Comparison of ENCODE assay signal across 17 mouse cellular contexts in the genomic region with DNA sequence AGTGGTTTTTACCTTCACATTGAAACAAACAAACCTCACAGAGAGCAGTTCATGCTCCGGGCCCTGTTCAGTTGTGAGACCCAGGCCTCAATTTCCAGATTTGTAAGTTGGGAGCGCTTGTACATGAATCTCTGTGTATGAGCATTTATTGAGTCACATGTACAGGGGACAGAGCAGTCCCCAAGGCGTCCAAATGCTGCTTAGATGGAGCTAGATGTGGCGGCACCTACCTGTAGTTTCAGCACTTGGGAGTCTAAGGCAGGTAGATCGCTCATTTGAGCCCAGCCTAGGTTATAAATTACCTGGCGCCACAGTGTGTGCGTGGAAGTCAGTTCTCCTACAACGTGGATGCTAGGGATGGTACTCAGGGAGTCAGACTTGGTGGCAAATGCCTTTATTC. TPM values are rescaled to one million over a fixed set of nuclear protein-coding genes. Genes with fewer than 3 reads are reported as not detected.
A peak's percentile ranks its signal among the peaks of the same experiment; 100 is the strongest.
DNase-seq lines count a peak whose midpoint lies in the region; ATAC-seq and TF ChIP-seq lines count a peak whose summit lies in the region.
"Had no signal": no experiment of that assay in that cellular context is flagged by ENCODE, and none has a peak within 500 bp of the region (broad histone marks: within the 10 kb centered on the region; RNA-seq: fewer than 3 reads in every experiment).

No protein-coding gene starts in this region.

- no peaks in the 10 kb centered on the region for H3K9me3 ChIP-seq in forebrain, embryonic 10.5 days
- no peaks in the 10 kb centered on the region for H3K9me3 ChIP-seq in forebrain, postnatal 0 days (ENCODE audit: low read length)
- no peaks in the 10 kb centered on the region for H3K9me3 ChIP-seq in liver, embryonic 11.5 days (ENCODE audit: control insufficient read depth, low read length)
- no peaks in the 10 kb centered on the region for H3K9me3 ChIP-seq in MEL (replicated peaks; ENCODE audit: insufficient read depth, low read length)
- H3K9me3 ChIP-seq in liver, embryonic 14.5 days (ENCODE audit: control insufficient read depth, low read length) = no peaks in the 10 kb centered on the region
- H3K9me3 ChIP-seq in midbrain, embryonic 16.5 days (replicated peaks; ENCODE audit: control insufficient read depth, low read length, poor library complexity, severe bottlenecking) = no peaks in the 10 kb centered on the region
- H3K9me3 ChIP-seq: forebrain, embryonic 13.5 days; midbrain, embryonic 12.5 days had no signal

- ATAC-seq in forebrain, postnatal 0 days = no peak
- ATAC-seq in liver, embryonic 11.5 days (replicated peaks; ENCODE audit: low FRiP score) = peak; percentile 1; the same call in 1 of the 2 replicates
- peak; percentile 0; the same call in 1 of the 2 replicates for ATAC-seq in liver, embryonic 14.5 days (ENCODE audit: insufficient read depth)
- ATAC-seq in midbrain, embryonic 16.5 days = no peak

- H3K79me2 ChIP-seq in MEL (ENCODE audit: control insufficient read depth, insufficient read depth, low read length, poor library complexity) = peaks cover 41% of the 10 kb centered on the region

- no peak overlapping the region for H3K4me3 ChIP-seq in forebrain, embryonic 10.5 days
- H3K4me3 ChIP-seq in forebrain, postnatal 0 days (ENCODE audit: low read depth, low read length) = no peak overlapping the region
- H3K4me3 ChIP-seq in liver, embryonic 11.5 days (ENCODE audit: low read depth, low read length) = peak overlapping the region; percentile 16
- no peak overlapping the region for H3K4me3 ChIP-seq in MEL (ENCODE audit: control insufficient read depth in 1 of 2, insufficient read depth in 1 of 2, low read depth in 2 of 2, low read length in 2 of 2)
- H3K4me3 ChIP-seq in liver, embryonic 14.5 days (ENCODE audit: insufficient read depth in 1 of 2, low read depth in 2 of 2, low read length in 2 of 2) = peak overlapping the region; percentile 25 to 66
- H3K4me3 ChIP-seq in midbrain, embryonic 16.5 days (ENCODE audit: low read depth, low read length) = no peak overlapping the region

- TF ChIP-seq EP300 in MEL (IDR thresholded peaks at IDR 0.05; ENCODE audit: low read depth in 1 of 2, low read length in 2 of 2) = no peak
- no peak for TF ChIP-seq EP300 in liver, embryonic 14.5 days (IDR thresholded peaks at IDR 0.05; ENCODE audit: low read depth)

- DNase-seq in forebrain, embryonic 10.5 days (ENCODE audit: extremely low spot score, low spot score) = no peak
- no peak for DNase-seq in forebrain, postnatal 0 days
- DNase-seq in liver, embryonic 11.5 days (ENCODE audit: low spot score) = no peak
- DNase-seq in liver (no peak), MEL (ENCODE audit: low read depth, low spot score) (no peak)
- no peak for DNase-seq in liver, embryonic 14.5 days (ENCODE audit: low read depth in 3 of 3, low spot score in 3 of 3)
- no peak for DNase-seq in frontal cortex, postnatal 14 days (ENCODE audit: low spot score in 2 of 2)
- DNase-seq: adrenal gland, adult 8-10 months; kidney, adult 11 months had no signal

- H3K27me3 ChIP-seq in forebrain, embryonic 10.5 days (ENCODE audit: poor library complexity, severe bottlenecking) = peaks cover 20% of the 10 kb centered on the region
- H3K27me3 ChIP-seq in forebrain, postnatal 0 days (ENCODE audit: insufficient read depth, low read length) = no peaks in the 10 kb centered on the region
- no peaks in the 10 kb centered on the region; the same call in 1 of the 2 replicates for H3K27me3 ChIP-seq in liver, embryonic 11.5 days (replicated peaks; ENCODE audit: control insufficient read depth, insufficient read depth, low read length)
- H3K27me3 ChIP-seq in MEL (ENCODE audit: control insufficient read depth in 1 of 2, insufficient read depth in 2 of 2, low read length in 2 of 2) = no peaks in the 10 kb centered on the region
- H3K27me3 ChIP-seq in liver, embryonic 14.5 days (ENCODE audit: control insufficient read depth, insufficient read depth, low read length) = no peaks in the 10 kb centered on the region
- no peaks in the 10 kb centered on the region; the same call in none of the 2 replicates for H3K27me3 ChIP-seq in midbrain, embryonic 16.5 days (ENCODE audit: control insufficient read depth, insufficient read depth, low read depth, low read length)

- no peak overlapping the region for H3K9ac ChIP-seq in forebrain, postnatal 0 days
- peak overlapping the region; percentile 44 for H3K9ac ChIP-seq in liver, embryonic 11.5 days (ENCODE audit: low read depth, low read length)
- H3K9ac ChIP-seq in MEL (ENCODE audit: control insufficient read depth, low read depth, low read length, poor library complexity, severe bottlenecking) = peak overlapping the region; percentile 47
- peak overlapping the region; percentile 80 for H3K9ac ChIP-seq in liver, embryonic 14.5 days (replicated peaks)
- no peak overlapping the region for H3K9ac ChIP-seq in midbrain, embryonic 16.5 days (ENCODE audit: low read depth, low read length)

- WGBS in forebrain, embryonic 10.5 days = 89% methylated on average over 8 of the region's 8 CpGs
- WGBS in forebrain, postnatal 0 days = 91% methylated on average over 8 of the region's 8 CpGs
- WGBS in liver, embryonic 11.5 days = 77% methylated on average over 8 of the region's 8 CpGs
- 52% methylated on average over 8 of the region's 8 CpGs for WGBS in liver, embryonic 14.5 days (ENCODE audit: insufficient replicate concordance)
- 94% methylated on average over 8 of the region's 8 CpGs for WGBS in midbrain, embryonic 16.5 days

- peaks cover 36% of the 10 kb centered on the region for H3K4me1 ChIP-seq in forebrain, embryonic 10.5 days
- H3K4me1 ChIP-seq in forebrain, postnatal 0 days (ENCODE audit: insufficient read depth) = peaks cover 9% of the 10 kb centered on the region; the same call in 1 of the 2 replicates
- H3K4me1 ChIP-seq in liver, embryonic 11.5 days (replicated peaks; ENCODE audit: control insufficient read depth, insufficient read depth, low read length) = peaks cover 56% of the 10 kb centered on the region
- peaks cover 16 to 55% of the 10 kb centered on the region in 2 experiments for H3K4me1 ChIP-seq in MEL (ENCODE audit: control insufficient read depth in 1 of 2, insufficient read depth in 2 of 2, low read length in 2 of 2)
- H3K4me1 ChIP-seq in liver, embryonic 14.5 days (replicated peaks; ENCODE audit: control insufficient read depth in 2 of 2, insufficient read depth in 2 of 2, low read length in 1 of 2) = peaks cover 54 to 70% of the 10 kb centered on the region in 2 experiments
- H3K4me1 ChIP-seq in midbrain, embryonic 16.5 days (ENCODE audit: control insufficient read depth, insufficient read depth, low read length) = peaks cover 5% of the 10 kb centered on the region

- H3K27ac ChIP-seq in forebrain, embryonic 10.5 days = peak overlapping the region; percentile 82; the same call in 1 of the 2 replicates
- H3K27ac ChIP-seq in forebrain, postnatal 0 days (ENCODE audit: low read depth, low read length) = no peak overlapping the region
- H3K27ac ChIP-seq in liver, embryonic 11.5 days (ENCODE audit: low read depth, low read length) = peak overlapping the region; percentile 96
- H3K27ac ChIP-seq in MEL (ENCODE audit: control insufficient read depth, low read depth, low read length) = peak overlapping the region; percentile 93
- H3K27ac ChIP-seq in liver, embryonic 14.5 days = peak overlapping the region; percentile 100
- no peak overlapping the region for H3K27ac ChIP-seq in midbrain, embryonic 16.5 days (ENCODE audit: low read length)
- H3K27ac ChIP-seq: forebrain, embryonic 13.5 days; midbrain, embryonic 12.5 days had no signal

- no peak overlapping the region for H3K4me2 ChIP-seq in forebrain, postnatal 0 days (ENCODE audit: low read depth)
- peak overlapping the region; percentile 81 for H3K4me2 ChIP-seq in liver, embryonic 11.5 days
- peak overlapping the region; percentile 100 for H3K4me2 ChIP-seq in liver, embryonic 14.5 days (ENCODE audit: low read depth)
- H3K4me2 ChIP-seq in midbrain, embryonic 16.5 days (ENCODE audit: low read length) = no peak overlapping the region

- no peaks in the 10 kb centered on the region for H3K36me3 ChIP-seq in forebrain, embryonic 10.5 days (replicated peaks)
- H3K36me3 ChIP-seq in forebrain, postnatal 0 days (ENCODE audit: insufficient read depth) = no peaks in the 10 kb centered on the region
- peaks cover 16% of the 10 kb centered on the region; the same call in 1 of the 2 replicates for H3K36me3 ChIP-seq in liver, embryonic 11.5 days (ENCODE audit: control insufficient read depth, insufficient read depth, low read length)
- peaks cover 20 to 49% of the 10 kb centered on the region in 2 experiments for H3K36me3 ChIP-seq in MEL (ENCODE audit: control insufficient read depth in 1 of 2, insufficient read depth in 2 of 2, low read length in 2 of 2)
- H3K36me3 ChIP-seq in liver, embryonic 14.5 days (replicated peaks; ENCODE audit: control insufficient read depth, insufficient read depth, low read depth) = peaks cover 87% of the 10 kb centered on the region
- no peaks in the 10 kb centered on the region for H3K36me3 ChIP-seq in midbrain, embryonic 16.5 days (ENCODE audit: control insufficient read depth, insufficient read depth, low read length)
- H3K36me3 ChIP-seq: midbrain, embryonic 12.5 days had no signal

- no peak for TF ChIP-seq RAD21 in MEL (IDR thresholded peaks at IDR 0.05; ENCODE audit: low read depth, low read length)

- TF ChIP-seq CTCF in forebrain, postnatal 0 days (IDR thresholded peaks at IDR 0.05; ENCODE audit: low read depth) = no peak
- TF ChIP-seq CTCF in MEL (IDR thresholded peaks at IDR 0.05 in 2 of 3, conservative IDR thresholded peaks at IDR 0.05 in 1 of 3; ENCODE audit: control insufficient read depth in 1 of 3, insufficient read depth in 1 of 3, low read depth in 2 of 3, low read length in 3 of 3, poor library complexity in 1 of 3, severe bottlenecking in 1 of 3) = no peak
- TF ChIP-seq CTCF in liver, embryonic 14.5 days (IDR thresholded peaks at IDR 0.05; ENCODE audit: low read depth) = no peak

- no peak for TF ChIP-seq POLR2A in MEL (IDR thresholded peaks at IDR 0.05; ENCODE audit: control insufficient read depth in 1 of 2, insufficient read depth in 1 of 2, low read depth in 1 of 2, low read length in 2 of 2, poor library complexity in 1 of 2)

RNA-seq across cellular contexts. Expression of a gene that starts 6.4 kb away (rescaled TPM):
- 3.8 and 5.1 TPM in 2 replicates for polyA plus RNA-seq in forebrain, embryonic 10.5 days (2016; fragmentation: Nextera tagmentation; extraction: Ambion mirVana)
- total RNA-seq in forebrain, postnatal 0 days (2014; rRNA removed) = 1.2 and 1.5 TPM in 2 replicates
- polyA plus RNA-seq in forebrain, postnatal 0 days (2015; fragmentation: Nextera tagmentation; extraction: Ambion mirVana) = 0.88 and 1.1 TPM in 2 replicates
- polyA plus RNA-seq in liver, embryonic 11.5 days (2014; fragmentation: Nextera tagmentation; extraction: Ambion mirVana) = 119 and 123 TPM in 2 replicates
- total RNA-seq in MEL (2012; rRNA removed) = 175 and 256 TPM in 2 replicates
- 100 to 1,000 TPM in 1 of 2 experiments, not detected in 1; 188 TPM for polyA plus RNA-seq in MEL (2012; ENCODE audit: insufficient read depth in 1 of 2, insufficient read length in 2 of 2, low read depth in 1 of 2, low replicate concordance in 2 of 2, missing spikeins in 1 of 2)
- polyA plus RNA-seq in liver, embryonic 14.5 days (2012; rRNA removed) = 112 and 113 TPM in 2 replicates
- polyA plus RNA-seq in liver, embryonic 14.5 days (2014; fragmentation: Nextera tagmentation; extraction: Ambion mirVana) = 90.2 and 112 TPM in 2 replicates
- 0.81 and 0.84 TPM in 2 replicates for polyA plus RNA-seq in midbrain, embryonic 16.5 days (2015; fragmentation: Nextera tagmentation; extraction: Ambion mirVana)

RNA-seq across cellular contexts. Expression of a gene that starts 23.0 kb away (rescaled TPM):
- 26.5 and 28.5 TPM in 2 replicates for polyA plus RNA-seq in forebrain, embryonic 10.5 days (2016; fragmentation: Nextera tagmentation; extraction: Ambion mirVana)
- total RNA-seq in forebrain, postnatal 0 days (2014; rRNA removed) = 23.9 and 31.8 TPM in 2 replicates
- 25.2 and 28.5 TPM in 2 replicates for polyA plus RNA-seq in forebrain, postnatal 0 days (2015; fragmentation: Nextera tagmentation; extraction: Ambion mirVana)
- 30.2 and 34.8 TPM in 2 replicates for polyA plus RNA-seq in liver, embryonic 11.5 days (2014; fragmentation: Nextera tagmentation; extraction: Ambion mirVana)
- 47.5 and 54.6 TPM in 2 replicates for total RNA-seq in MEL (2012; rRNA removed)
- polyA plus RNA-seq in MEL (2012; ENCODE audit: insufficient read depth in 1 of 2, insufficient read length in 2 of 2, low read depth in 1 of 2, low replicate concordance in 2 of 2, missing spikeins in 1 of 2) = 10 to 100 TPM in 1 of 2 experiments, not detected in 1; 95.3 TPM
- 20.6 and 22.2 TPM in 2 replicates for polyA plus RNA-seq in liver, embryonic 14.5 days (2012; rRNA removed)
- 11.2 and 11.8 TPM in 2 replicates for polyA plus RNA-seq in liver, embryonic 14.5 days (2014; fragmentation: Nextera tagmentation; extraction: Ambion mirVana)
- polyA plus RNA-seq in midbrain, embryonic 16.5 days (2015; fragmentation: Nextera tagmentation; extraction: Ambion mirVana) = 38.3 and 39.4 TPM in 2 replicates

RNA-seq across cellular contexts. Expression of a gene that starts 27.5 kb away (rescaled TPM):
- polyA plus RNA-seq in forebrain, embryonic 10.5 days (2016; fragmentation: Nextera tagmentation; extraction: Ambion mirVana) = not detected in 2 replicates
- total RNA-seq in forebrain, postnatal 0 days (2014; rRNA removed) = not detected in 2 replicates
- polyA plus RNA-seq in forebrain, postnatal 0 days (2015; fragmentation: Nextera tagmentation; extraction: Ambion mirVana) = not detected in 2 replicates
- polyA plus RNA-seq in liver, embryonic 11.5 days (2014; fragmentation: Nextera tagmentation; extraction: Ambion mirVana) = not detected in 2 replicates
- total RNA-seq in MEL (2012; rRNA removed) = not detected in 2 replicates
- not detected for polyA plus RNA-seq in MEL (2012; ENCODE audit: insufficient read depth in 1 of 2, insufficient read length in 2 of 2, low read depth in 1 of 2, low replicate concordance in 2 of 2, missing spikeins in 1 of 2)
- not detected in 2 replicates for polyA plus RNA-seq in liver, embryonic 14.5 days (2012; rRNA removed)
- not detected in 2 replicates for polyA plus RNA-seq in liver, embryonic 14.5 days (2014; fragmentation: Nextera tagmentation; extraction: Ambion mirVana)
- polyA plus RNA-seq in midbrain, embryonic 16.5 days (2015; fragmentation: Nextera tagmentation; extraction: Ambion mirVana) = not detected in 2 replicates
- total RNA-seq: adrenal gland, adult 8-10 months; gastrocnemius, adult 8-10 months; hematopoietic stem cell, adult 5-6 weeks; layer of hippocampus, postnatal 14 days; left cerebral cortex, postnatal 36 days had no signal
- polyA plus RNA-seq: embryonic facial prominence, embryonic 11.5 days; forebrain, embryonic 13.5 days; midbrain, embryonic 12.5 days had no signal

RNA-seq across cellular contexts. Expression of a gene that starts 42.7 kb away (rescaled TPM):
- polyA plus RNA-seq in forebrain, embryonic 10.5 days (2016; fragmentation: Nextera tagmentation; extraction: Ambion mirVana) = 0.17 TPM in 1 of 2 replicates, not detected in the other
- not detected in 2 replicates for total RNA-seq in forebrain, postnatal 0 days (2014; rRNA removed)
- polyA plus RNA-seq in forebrain, postnatal 0 days (2015; fragmentation: Nextera tagmentation; extraction: Ambion mirVana) = not detected in 2 replicates
- 0.22 TPM in 1 of 2 replicates, not detected in the other for polyA plus RNA-seq in liver, embryonic 11.5 days (2014; fragmentation: Nextera tagmentation; extraction: Ambion mirVana)
- total RNA-seq in MEL (2012; rRNA removed) = not detected in 2 replicates
- polyA plus RNA-seq in MEL (2012; ENCODE audit: insufficient read depth in 1 of 2, insufficient read length in 2 of 2, low read depth in 1 of 2, low replicate concordance in 2 of 2, missing spikeins in 1 of 2) = not detected
- 0.11 TPM in 1 of 2 replicates, not detected in the other for polyA plus RNA-seq in liver, embryonic 14.5 days (2012; rRNA removed)
- not detected in 2 replicates for polyA plus RNA-seq in liver, embryonic 14.5 days (2014; fragmentation: Nextera tagmentation; extraction: Ambion mirVana)
- 0.29 TPM in 1 of 2 replicates, not detected in the other for polyA plus RNA-seq in midbrain, embryonic 16.5 days (2015; fragmentation: Nextera tagmentation; extraction: Ambion mirVana)
- total RNA-seq: gastrocnemius, adult 8-10 months; hematopoietic stem cell, adult 5-6 weeks; layer of hippocampus, postnatal 14 days; left cerebral cortex, postnatal 36 days had no signal
- polyA plus RNA-seq: embryonic facial prominence, embryonic 11.5 days; forebrain, embryonic 13.5 days; midbrain, embryonic 12.5 days had no signal

RNA-seq across cellular contexts. Expression of a gene that starts 60.0 kb away (rescaled TPM):
- 12.9 and 13.2 TPM in 2 replicates for polyA plus RNA-seq in forebrain, embryonic 10.5 days (2016; fragmentation: Nextera tagmentation; extraction: Ambion mirVana)
- total RNA-seq in forebrain, postnatal 0 days (2014; rRNA removed) = 15.8 and 16.9 TPM in 2 replicates
- 19.3 and 21.2 TPM in 2 replicates for polyA plus RNA-seq in forebrain, postnatal 0 days (2015; fragmentation: Nextera tagmentation; extraction: Ambion mirVana)
- 5.6 and 5.8 TPM in 2 replicates for polyA plus RNA-seq in liver, embryonic 11.5 days (2014; fragmentation: Nextera tagmentation; extraction: Ambion mirVana)
- total RNA-seq in MEL (2012; rRNA removed) = 5.9 and 6.9 TPM in 2 replicates
- polyA plus RNA-seq in MEL (2012; ENCODE audit: insufficient read depth in 1 of 2, insufficient read length in 2 of 2, low read depth in 1 of 2, low replicate concordance in 2 of 2, missing spikeins in 1 of 2) = 1 to 10 TPM in 1 of 2 experiments, not detected in 1; 5.9 TPM
- polyA plus RNA-seq in liver, embryonic 14.5 days (2012; rRNA removed) = 1.5 and 1.8 TPM in 2 replicates
- 1.4 TPM in 2 replicates for polyA plus RNA-seq in liver, embryonic 14.5 days (2014; fragmentation: Nextera tagmentation; extraction: Ambion mirVana)
- polyA plus RNA-seq in midbrain, embryonic 16.5 days (2015; fragmentation: Nextera tagmentation; extraction: Ambion mirVana) = 22.2 and 23.1 TPM in 2 replicates

Comparison
In these comparisons a context has a peak if more than half of its experiments do, and no peak if none do; other contexts are left out.
1. H3K27ac ChIP-seq: peak in forebrain, embryonic 10.5 days (single experiment), liver, embryonic 11.5 days (single experiment), MEL (single experiment) and liver, embryonic 14.5 days (single experiment); none in forebrain, postnatal 0 days (single experiment) and midbrain, embryonic 16.5 days (single experiment).
2. H3K4me3 ChIP-seq: peak in liver, embryonic 11.5 days (single experiment) and liver, embryonic 14.5 days (2 of 2); none in forebrain, embryonic 10.5 days (single experiment), forebrain, postnatal 0 days (single experiment), MEL (0 of 2) and midbrain, embryonic 16.5 days (single experiment).
3. ATAC-seq: peak in liver, embryonic 11.5 days (single experiment) and liver, embryonic 14.5 days (single experiment); none in forebrain, postnatal 0 days (single experiment) and midbrain, embryonic 16.5 days (single experiment).
4. H3K4me2 ChIP-seq: peak in liver, embryonic 11.5 days (single experiment) and liver, embryonic 14.5 days (single experiment); none in forebrain, postnatal 0 days (single experiment) and midbrain, embryonic 16.5 days (single experiment).
5. H3K9ac ChIP-seq: peak in liver, embryonic 11.5 days (single experiment), MEL (single experiment) and liver, embryonic 14.5 days (single experiment); none in forebrain, postnatal 0 days (single experiment) and midbrain, embryonic 16.5 days (single experiment).